Mouse (Mus musculus): ENCODE results near the gene Smad1. TPM values are rescaled to one million over a fixed set of nuclear protein-coding genes. Genes with fewer than 3 reads are reported as not detected.

Gene Smad1
- total RNA-seq, 2 experiments from 2014 or later = 31.2 to 32.3 TPM

GRCm38 (mm10) chr8:79305941-79306340 is 93.4 kb downstream of the Smad1 start:
- DNase-seq (ENCODE audit: low spot score in 2 of 2) = no peak

GRCm38 (mm10) chr8:79301548-79301947 is 97.8 kb downstream of the Smad1 start:
- DNase-seq (ENCODE audit: low spot score in 2 of 2) = no peak

GRCm38 (mm10) chr8:79299704-79300103 is 99.6 kb downstream of the Smad1 start:
- DNase-seq (ENCODE audit: low spot score in 2 of 2) = no peak

GRCm38 (mm10) chr8:79297763-79298162 is 101.6 kb downstream of the Smad1 start:
- peak; percentile 66 to 70 for DNase-seq (ENCODE audit: low spot score in 2 of 2)

- DNase-seq (ENCODE audit: low spot score in 2 of 2) = no peak
Observed at GRCm38 (mm10) chr8:79295276-79296105, 103.8 kb downstream of the Smad1 start.

GRCm38 (mm10) chr8:79294610-79295275 is 104.6 kb downstream of the Smad1 start, which contains the start of gene Mmaa:
Mmaa (minus strand) TSS chr8:79294937.
- DNase-seq (ENCODE audit: low spot score in 2 of 2) = peak; percentile 95 to 98

- DNase-seq (ENCODE audit: low spot score in 2 of 2) = no peak
Observed at GRCm38 (mm10) chr8:79293841-79294240, 105.5 kb downstream of the Smad1 start.

- no peak for DNase-seq (ENCODE audit: low spot score in 2 of 2)
Observed at GRCm38 (mm10) chr8:79292712-79293264, 106.5 kb downstream of the Smad1 start.

GRCm38 (mm10) chr8:79289592-79289991 is 109.7 kb downstream of the Smad1 start:
- DNase-seq (ENCODE audit: low spot score in 2 of 2) = no peak

- no peak for DNase-seq (ENCODE audit: low spot score in 2 of 2)
Observed at GRCm38 (mm10) chr8:79288681-79289080, 110.6 kb downstream of the Smad1 start.

Other genes with a start within 250 kb of the Smad1 start
- not detected for gene 1700011L22Rik, start 150.9 kb downstream of the Smad1 start, total RNA-seq (2021)
- gene Mmaa, start 104.6 kb downstream of the Smad1 start, total RNA-seq (2021) = 10 to 100 TPM; 25.8 to 27.6 TPM
- 10 to 100 TPM; 38.2 to 40.8 TPM for gene Otud4, start 240.1 kb upstream of the Smad1 start, total RNA-seq (2021)

All from left cerebral cortex, adult 18-20 months (tissue).